Comparison of ENCODE assay signal across 19 mouse cellular contexts in genomic region chr9:101613933-101614332, GRCm38 (mm10).
DNase-seq lines count a peak whose midpoint lies in the region; ATAC-seq lines count a peak whose summit lies in the region.
"Had no signal": no experiment of that assay in that cellular context is flagged by ENCODE, and none has a peak within 500 bp of the region (broad histone marks: within the 10 kb centered on the region; RNA-seq: fewer than 3 reads in every experiment).

No protein-coding gene starts in this region.

- H3K9ac ChIP-seq in heart, embryonic 13.5 days = no peak overlapping the region
- H3K9ac ChIP-seq: forebrain, embryonic 13.5 days; heart, embryonic 15.5 days; hindbrain, embryonic 12.5 days had no signal

- no peak for ATAC-seq in heart, embryonic 13.5 days (ENCODE audit: extremely low read depth, insufficient number of reproducible peaks, low FRiP score, low TSS enrichment)
- ATAC-seq: forebrain, embryonic 13.5 days had no signal

- no peaks in the 10 kb centered on the region; the same call in 1 of the 2 replicates for H3K27me3 ChIP-seq in heart, embryonic 13.5 days (replicated peaks)
- H3K27me3 ChIP-seq: forebrain, embryonic 13.5 days; heart, embryonic 15.5 days had no signal

- H3K4me1 ChIP-seq in heart, embryonic 13.5 days = peaks cover 7% of the 10 kb centered on the region; the same call in 1 of the 2 replicates
- H3K4me1 ChIP-seq: forebrain, embryonic 13.5 days; hindbrain, embryonic 12.5 days had no signal

- H3K27ac ChIP-seq in heart, embryonic 13.5 days (replicated peaks) = 0 out of 2 replicates have a peak overlapping the region, but pooled peaks have one; percentile 15
- H3K27ac ChIP-seq: forebrain, embryonic 13.5 days; gastrocnemius, adult 2 months; heart, embryonic 15.5 days; hindbrain, embryonic 12.5 days had no signal

- H3K36me3 ChIP-seq in heart, embryonic 13.5 days = no peaks in the 10 kb centered on the region
- H3K36me3 ChIP-seq: heart, embryonic 15.5 days; hindbrain, embryonic 12.5 days had no signal

- 61% methylated on average over 3 of the region's 3 CpGs for WGBS in heart, embryonic 13.5 days

- no peak overlapping the region for H3K4me2 ChIP-seq in heart, embryonic 13.5 days
- H3K4me2 ChIP-seq: forebrain, embryonic 13.5 days; heart, embryonic 15.5 days; hindbrain, embryonic 12.5 days; liver, embryonic 11.5 days; midbrain, embryonic 11.5 days had no signal

- DNase-seq in heart, adult 18-20 months = no peak
- peak; percentile 34 for DNase-seq in testis, postnatal 10 days (ENCODE audit: low spot score)
- DNase-seq in testis, postnatal 14 days (ENCODE audit: low spot score) = no peak
- DNase-seq in cerebellum, adult 9-11 months = peak; percentile 94
- DNase-seq in embryo, embryonic 10.5 days (ENCODE audit: low spot score) = no peak
- DNase-seq in right cerebral cortex, postnatal 36 days (ENCODE audit: low spot score in 2 of 2) = no peak
- DNase-seq: adrenal gland, postnatal 10 days; B cell, adult 2 months; gastrocnemius, adult 2 months; kidney, adult 18-20 months; lung, adult 2 months; right cerebral cortex, postnatal 14 days; thymus, postnatal 36 days had no signal

- H3K9me3 ChIP-seq in heart, embryonic 13.5 days = no peaks in the 10 kb centered on the region
- H3K9me3 ChIP-seq: forebrain, embryonic 13.5 days; heart, embryonic 15.5 days; hindbrain, embryonic 12.5 days had no signal

- H3K4me3 ChIP-seq in heart, embryonic 13.5 days = no peak overlapping the region
- H3K4me3 ChIP-seq: forebrain, embryonic 13.5 days; gastrocnemius, adult 2 months; heart, embryonic 15.5 days; hindbrain, embryonic 12.5 days had no signal

Comparison
In these comparisons a context has a peak if more than half of its experiments do, and no peak if none do; other contexts are left out.
1. DNase-seq: peak in testis, postnatal 10 days (single experiment) and cerebellum, adult 9-11 months (single experiment); none in heart, adult 18-20 months (0 of 2), testis, postnatal 14 days (single experiment), embryo, embryonic 10.5 days (single experiment) and right cerebral cortex, postnatal 36 days (0 of 2).